Mouse (Mus musculus) erythroblast, embryonic 14.5 days (primary cell): Measurements from ENCODE around the gene Cdhr3.

Experiments used
- GATA1 ChIP-seq: IDR thresholded peaks from 2 replicates; pipeline ENCODE4 v1.6.1; 2012; ENCODE audit warnings: low read length, inconsistent platforms, mixed read lengths
- TAL1 ChIP-seq: IDR thresholded peaks from 3 replicates; pipeline ENCODE4 v1.6.1; 2012; ENCODE audit warnings: low read length, inconsistent platforms, mixed read lengths

DNA sequence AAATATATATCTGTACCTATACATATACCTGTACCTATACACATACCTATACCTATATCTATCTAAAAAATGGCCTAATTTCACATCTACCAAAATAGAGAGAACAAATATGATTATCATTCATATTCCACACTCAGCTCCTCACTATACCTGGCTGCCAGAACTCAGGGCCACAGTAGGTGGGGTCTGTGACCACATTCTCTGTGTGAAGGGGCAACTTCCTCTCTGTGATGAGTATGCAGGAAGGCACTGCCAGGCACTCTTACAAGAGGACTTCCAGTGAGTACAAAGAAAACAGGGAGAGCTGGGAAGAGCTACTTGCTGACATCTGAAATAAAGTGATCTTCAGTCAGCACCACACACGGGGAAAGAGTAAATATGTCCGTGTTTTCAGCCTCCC, 28.4 kb downstream of the Cdhr3 start:
- TF ChIP-seq GATA1 (no peak), TAL1 (no peak)
